20 mouse cellular contexts compared by ENCODE assay signal in genomic region chr19:48700111-48700658, GRCm38 (mm10).
A peak's percentile ranks its signal among the peaks of the same experiment; 100 is the strongest.
DNase-seq lines count a peak whose midpoint lies in the region; ATAC-seq lines count a peak whose summit lies in the region.
"Had no signal": no experiment of that assay in that cellular context is flagged by ENCODE, and none has a peak within 500 bp of the region (broad histone marks: within the 10 kb centered on the region; RNA-seq: fewer than 3 reads in every experiment).

No protein-coding gene starts in this region.

- no peak for ATAC-seq in inflammation-experienced regulatory T-cells, adult 6 months
- ATAC-seq: activated CD4-positive, CD25-positive, alpha-beta regulatory T cell, adult 4 months; forebrain, embryonic 13.5 days; lung, postnatal 0 days; midbrain, embryonic 13.5 days had no signal

- DNase-seq in adrenal gland, adult 2 months: peak; percentile 4
- DNase-seq in adrenal gland, postnatal 4 days (ENCODE audit: low spot score in 2 of 2): no peak
- DNase-seq in embryo, embryonic 10.5 days (ENCODE audit: low spot score): peak; percentile 4
- no peak for DNase-seq in embryo, embryonic 9.5 days (ENCODE audit: extremely low spot score)
- DNase-seq in cerebellum, adult 8-10 months: peak; percentile 5
- DNase-seq in cerebellum, postnatal 36 days: peak; percentile 9 to 14
- DNase-seq in urinary bladder, adult 18-20 months (ENCODE audit: low spot score in 2 of 2): no peak
- DNase-seq: gastrocnemius, postnatal 10 days; heart, postnatal 14 days; kidney, adult 18-20 months; kidney, postnatal 4 days; layer of hippocampus, postnatal 36 days; lung, postnatal 4 days; right cerebral cortex, postnatal 14 days; thymus, postnatal 4 days had no signal

Comparison
In these comparisons a context has a peak if more than half of its experiments do, and no peak if none do; other contexts are left out.
1. DNase-seq: peak in adrenal gland, adult 2 months (single experiment), embryo, embryonic 10.5 days (single experiment), cerebellum, adult 8-10 months (single experiment) and cerebellum, postnatal 36 days (2 of 2); none in adrenal gland, postnatal 4 days (0 of 2), embryo, embryonic 9.5 days (single experiment) and urinary bladder, adult 18-20 months (0 of 2).